Mouse (Mus musculus): ENCODE measurements around the gene Farsb.

GRCm38 (mm10) chr1:78443056-78443455, 45.6 kb downstream of the Farsb start:
- TF ChIP-seq POLR2A (IDR thresholded peaks at IDR 0.05; ENCODE audit: borderline replicate concordance, low read depth, low read length) (no peak), CTCF (IDR thresholded peaks at IDR 0.05; ENCODE audit: low read depth, low read length) (no peak)

Data from bone marrow macrophage, adult 2 months (primary cell).